Mouse (Mus musculus): ENCODE measurements around the gene Hbb-y. TPM values are rescaled to one million over a fixed set of nuclear protein-coding genes. Genes with fewer than 3 reads are reported as not detected.
A peak's percentile ranks its signal among the peaks of the same experiment; 100 is the strongest.
"Not testable (repeated sequence)": the region's sequence is repeated elsewhere in the genome, so short reads cannot be mapped to it uniquely, and the experiment has no call there.

The Hbb-y gene
- total RNA-seq, 2 experiments from 2014 or later = not detected

DNA sequence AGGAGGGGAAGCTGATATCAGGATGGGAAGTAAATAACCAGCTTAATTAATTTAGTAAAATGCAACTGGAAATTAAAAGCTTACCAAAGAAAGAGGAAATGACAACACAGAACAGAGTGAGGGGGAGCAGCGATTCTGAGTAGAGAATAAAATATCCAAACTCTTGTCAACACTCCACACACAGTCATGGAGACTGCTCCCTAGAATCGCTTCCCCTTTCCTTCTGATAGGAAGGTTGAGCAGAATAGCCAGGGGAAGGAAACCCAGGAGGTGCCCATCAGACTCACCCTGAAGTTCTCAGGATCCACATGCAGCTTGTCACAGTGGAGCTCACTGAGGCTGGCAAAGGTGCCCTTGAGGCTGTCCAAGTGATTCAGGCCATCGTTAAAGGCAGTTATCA, 39.9 kb downstream of the Hbb-y start:
- DNase-seq = not testable (repeated sequence)

- DNase-seq = no peak
These were observed 40.8 kb downstream of the Hbb-y start for GRCm38 (mm10) chr7:103812174-103812573.

GRCm38 (mm10) chr7:103811223-103811845, 41.7 kb downstream of the Hbb-y start:
- no peak for DNase-seq

DNA sequence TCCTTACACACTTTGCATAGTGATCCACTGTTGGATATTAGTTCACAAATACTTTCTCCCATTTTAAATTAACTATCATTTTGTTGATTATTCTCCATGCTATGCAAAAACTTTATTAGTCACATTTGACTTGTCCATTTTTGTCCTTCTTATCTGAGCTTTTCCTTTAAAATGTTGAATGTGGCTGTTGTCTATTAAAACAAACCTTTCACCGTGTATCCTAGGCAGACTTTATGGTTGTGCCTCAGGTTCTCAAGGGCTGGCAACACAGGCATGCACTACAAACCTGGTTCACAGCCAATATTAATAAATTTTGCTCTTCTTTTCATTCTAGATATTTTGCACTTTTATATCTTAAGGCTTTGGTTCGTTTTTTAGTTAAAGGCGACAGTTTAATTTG, 42.3 kb downstream of the Hbb-y start:
- DNase-seq = no peak

DNA sequence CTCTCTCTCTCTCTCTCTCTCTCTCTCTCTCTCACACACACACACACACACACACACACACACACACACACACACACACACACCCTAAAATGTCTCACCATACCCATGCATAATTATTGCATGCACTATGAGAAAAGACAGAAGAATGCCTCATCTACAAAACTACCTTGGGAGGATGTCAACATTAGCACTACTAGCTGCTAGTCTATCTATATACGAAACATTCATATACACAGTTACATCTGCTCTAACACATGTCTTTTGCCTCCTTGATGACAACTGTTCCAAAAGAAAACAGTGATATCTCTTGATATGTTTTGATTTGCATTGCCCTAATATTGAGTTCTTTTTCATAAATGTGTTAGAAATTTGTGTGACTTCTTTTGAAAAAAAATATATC, 42.7 kb downstream of the Hbb-y start:
- DNase-seq = no peak

GRCm38 (mm10) chr7:103809801-103810155, 43.2 kb downstream of the Hbb-y start:
- no peak for DNase-seq

- no peak for DNase-seq
These were observed 43.8 kb downstream of the Hbb-y start for GRCm38 (mm10) chr7:103808971-103809800.

- DNase-seq = not testable (repeated sequence)
These were observed 44.9 kb downstream of the Hbb-y start for GRCm38 (mm10) chr7:103808120-103808519.

DNA sequence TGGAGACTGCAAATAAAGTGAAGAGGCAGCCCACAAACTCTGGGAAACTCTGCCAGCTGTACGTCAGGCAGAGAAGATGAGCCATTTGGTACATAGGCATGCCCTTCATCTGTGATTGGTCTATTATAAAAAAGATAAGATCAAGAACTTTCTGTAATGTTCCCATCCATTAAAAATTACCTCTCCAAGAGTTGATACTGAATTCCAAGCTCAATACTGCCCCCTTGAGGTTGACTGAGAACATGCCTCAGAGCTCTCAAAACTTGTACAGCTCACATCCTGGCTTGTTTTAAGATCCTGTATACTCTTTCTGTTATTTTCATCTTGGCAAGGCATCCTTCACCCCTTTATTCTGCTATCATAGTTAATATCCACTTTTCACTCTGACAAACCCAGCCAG, 46.2 kb downstream of the Hbb-y start:
- peak in 1 of 2 experiments; percentile 43 for DNase-seq

Other genes starting within 250 kb of the Hbb-y start
- not detected for gene Olfr620, start 240.7 kb downstream of the Hbb-y start, total RNA-seq (2021)
- gene Olfr622, start 210.5 kb downstream of the Hbb-y start, total RNA-seq (2021) = not detected
- gene Olfr623, start 189.5 kb downstream of the Hbb-y start, total RNA-seq (2021) = not detected
- gene Olfr624, start 182.0 kb downstream of the Hbb-y start, total RNA-seq (2021) = not detected
- gene Olfr625-ps1, start 170.5 kb downstream of the Hbb-y start, total RNA-seq (2021) = not detected
- not detected for gene Olfr243, start 138.5 kb downstream of the Hbb-y start, total RNA-seq (2021)
- not detected for gene Olfr628, start 122.8 kb downstream of the Hbb-y start, total RNA-seq (2021)
- not detected for gene Olfr629, start 108.3 kb downstream of the Hbb-y start, total RNA-seq (2021)
- not detected for gene Olfr630, start 95.9 kb downstream of the Hbb-y start, total RNA-seq (2021)
- gene Olfr69, start 81.6 kb downstream of the Hbb-y start, total RNA-seq (2021) = not detected
- not detected for gene Olfr68, start 73.5 kb downstream of the Hbb-y start, total RNA-seq (2021)
- not detected for gene Olfr67, start 61.4 kb downstream of the Hbb-y start, total RNA-seq (2021)
- 1,000 to 10,000 TPM; 1,004 to 1,120 TPM for gene Hbb-bt, start 39.2 kb downstream of the Hbb-y start, total RNA-seq (2021)
- over 10,000 TPM; 10,167 to 10,648 TPM for gene Hbb-bs, start 25.1 kb downstream of the Hbb-y start, total RNA-seq (2021)
- not detected for gene Hbb-bh2, start 12.7 kb downstream of the Hbb-y start, total RNA-seq (2021)
- not detected for gene Hbb-bh1, start 10.1 kb downstream of the Hbb-y start, total RNA-seq (2021)
- not detected for gene Olfr66, start 33.0 kb upstream of the Hbb-y start, total RNA-seq (2021)
- gene Olfr64, start 41.3 kb upstream of the Hbb-y start, total RNA-seq (2021) = not detected
- not detected for gene Olfr65, start 50.3 kb upstream of the Hbb-y start, total RNA-seq (2021)
- gene Olfr631, start 75.6 kb upstream of the Hbb-y start, total RNA-seq (2021) = not detected
- gene Olfr632, start 81.1 kb upstream of the Hbb-y start, total RNA-seq (2021) = not detected
- not detected for gene Olfr633, start 91.2 kb upstream of the Hbb-y start, total RNA-seq (2021)
- gene Olfr635, start 117.9 kb upstream of the Hbb-y start, total RNA-seq (2021) = not detected
- gene Olfr638, start 145.5 kb upstream of the Hbb-y start, total RNA-seq (2021) = not detected
- under 1 TPM; 0.05 TPM for gene Olfr639, start 164.1 kb upstream of the Hbb-y start, total RNA-seq (2021)
- gene Olfr640, start 172.4 kb upstream of the Hbb-y start, total RNA-seq (2021) = not detected
- not detected for gene Olfr641, start 182.2 kb upstream of the Hbb-y start, total RNA-seq (2021)
- not detected for gene Olfr642, start 199.4 kb upstream of the Hbb-y start, total RNA-seq (2021)
- gene 4930516K23Rik, start 208.2 kb upstream of the Hbb-y start, total RNA-seq (2021) = not detected
- not detected for gene Olfr644, start 218.7 kb upstream of the Hbb-y start, total RNA-seq (2021)
- gene Olfr645, start 232.2 kb upstream of the Hbb-y start, total RNA-seq (2021) = not detected